Mouse (Mus musculus) right cerebral cortex, postnatal 4 days (tissue): ENCODE measurements at regions not wholly inside any gene's neighbourhood (a gene's known extent, or its start where the extent isn't known, plus 50 kb on each side); places are given as distances from the start of the nearest gene placed in this dataset.

ENCODE experiments used
- DNase-seq: peaks from one replicate; pipeline ENCODE4 v3.0.0-alpha.2; 2022

DNA sequence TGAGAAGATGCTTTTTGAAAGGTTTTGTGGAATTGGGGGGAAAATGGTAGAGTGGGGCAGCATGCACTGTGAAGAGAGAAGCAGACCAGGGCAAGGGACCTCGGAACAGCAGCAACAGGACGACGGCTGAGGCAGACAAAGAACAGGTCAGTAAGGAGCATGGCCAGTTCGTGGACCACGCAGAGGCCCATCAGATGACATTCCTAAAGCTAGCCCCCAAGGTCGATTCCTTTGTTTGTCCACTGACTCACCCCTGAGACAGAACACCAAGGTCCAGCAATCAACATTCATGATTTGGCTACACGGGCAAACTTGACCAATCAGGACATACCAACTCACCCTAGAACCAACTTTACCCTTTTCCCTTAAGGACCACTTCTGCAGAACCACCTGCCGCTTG lies 160.0 kb downstream of the Fam76b start:
- DNase-seq: no peak

DNA sequence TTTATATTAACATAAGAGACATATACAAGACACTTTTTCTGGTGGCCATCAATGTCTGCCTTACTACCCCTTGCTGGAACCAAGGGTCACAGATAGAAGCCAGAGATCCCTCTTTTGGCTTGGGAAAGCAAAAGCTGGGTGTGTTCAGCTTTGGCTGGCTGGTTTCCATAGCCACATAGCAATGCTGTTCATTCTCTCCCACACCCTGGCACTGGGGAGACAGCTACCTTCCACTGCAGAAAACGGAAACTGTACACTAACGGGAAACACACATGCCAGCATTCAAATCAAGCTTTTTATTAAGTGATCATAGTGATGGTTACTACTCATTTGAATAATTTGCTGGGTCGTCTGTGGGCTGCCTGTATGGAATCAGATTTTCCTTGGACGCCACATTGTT lies 161.4 kb downstream of the Fam76b start:
- no peak for DNase-seq

DNA sequence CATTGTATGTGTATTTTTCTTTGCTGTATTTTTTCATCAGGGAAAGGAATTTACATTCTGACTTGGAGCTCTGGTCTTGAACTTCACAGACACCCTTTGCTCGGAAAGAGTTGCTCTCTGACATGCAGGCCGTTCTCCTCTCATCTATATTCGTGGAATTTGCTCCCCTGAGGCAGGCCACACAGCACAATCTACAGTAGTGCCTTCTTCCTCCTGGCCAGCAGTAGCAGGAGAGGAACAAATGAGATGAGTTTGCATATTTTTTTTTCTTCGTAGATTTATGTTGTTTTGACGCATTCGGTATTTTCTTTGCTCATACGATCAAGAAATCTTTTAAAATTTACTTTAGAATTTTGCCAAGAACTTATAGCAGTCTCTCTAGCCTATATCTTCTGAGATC lies 163.4 kb downstream of the Fam76b start:
- no peak for DNase-seq

DNA sequence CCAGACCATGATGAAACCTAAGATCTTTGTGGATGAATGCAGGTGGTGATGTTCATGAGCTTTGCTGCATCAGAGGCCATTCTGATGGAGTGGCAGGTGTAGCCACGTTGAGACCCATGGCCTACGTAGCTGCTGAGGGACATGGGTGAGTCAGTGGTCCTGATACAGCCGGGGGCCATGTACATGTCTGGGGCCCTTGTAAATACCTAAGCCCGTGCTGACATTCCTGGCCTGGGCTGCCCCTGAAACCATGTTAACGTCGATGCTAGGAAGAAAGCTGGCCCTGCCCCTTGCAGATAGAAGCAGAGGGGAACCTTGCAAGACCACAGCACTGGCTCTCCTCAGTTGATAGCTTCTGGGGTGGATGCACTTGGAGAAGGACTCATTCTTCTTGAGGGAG lies 165.2 kb downstream of the Fam76b start:
- DNase-seq: no peak

DNA sequence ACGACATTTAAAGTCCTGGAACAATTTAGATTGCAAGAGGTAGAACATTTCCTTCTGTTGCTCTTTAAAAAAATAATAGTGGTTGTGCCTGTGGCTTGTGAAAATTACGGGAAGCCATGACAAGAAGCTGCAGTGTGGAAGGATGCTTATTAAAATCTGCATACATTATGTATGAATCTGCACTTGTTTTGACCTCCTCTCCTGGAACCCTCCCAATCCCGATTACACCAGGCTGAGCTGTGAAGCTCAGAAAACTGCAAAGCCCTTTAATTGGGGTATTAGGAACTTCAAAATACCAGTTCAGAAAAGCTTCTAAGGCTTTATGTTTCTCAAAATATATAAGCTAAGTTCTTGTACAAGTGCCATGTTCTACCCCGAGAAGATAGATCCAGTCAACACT lies 171.8 kb downstream of the Fam76b start:
- no peak for DNase-seq

DNA sequence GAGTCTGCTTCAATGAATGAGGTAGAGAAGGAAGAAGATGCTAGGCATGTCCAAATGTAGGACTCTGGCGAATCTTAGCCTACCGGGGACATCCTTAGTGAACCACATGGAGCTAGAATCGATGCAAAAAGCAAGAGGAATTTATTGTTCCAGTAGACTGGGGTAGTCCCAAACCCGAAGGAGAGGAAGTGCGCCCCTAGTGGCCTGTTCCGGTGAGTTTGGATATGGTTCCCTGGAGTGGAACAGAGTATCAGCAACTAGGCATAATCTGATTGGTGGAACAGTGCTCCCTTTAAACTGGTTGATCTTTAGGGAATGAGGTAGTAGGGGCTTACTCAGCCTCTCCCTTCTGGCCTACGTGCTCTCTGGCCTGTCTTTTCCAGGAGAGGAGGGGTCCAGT lies 174.0 kb downstream of the Fam76b start:
- peak; percentile 38 for DNase-seq

DNA sequence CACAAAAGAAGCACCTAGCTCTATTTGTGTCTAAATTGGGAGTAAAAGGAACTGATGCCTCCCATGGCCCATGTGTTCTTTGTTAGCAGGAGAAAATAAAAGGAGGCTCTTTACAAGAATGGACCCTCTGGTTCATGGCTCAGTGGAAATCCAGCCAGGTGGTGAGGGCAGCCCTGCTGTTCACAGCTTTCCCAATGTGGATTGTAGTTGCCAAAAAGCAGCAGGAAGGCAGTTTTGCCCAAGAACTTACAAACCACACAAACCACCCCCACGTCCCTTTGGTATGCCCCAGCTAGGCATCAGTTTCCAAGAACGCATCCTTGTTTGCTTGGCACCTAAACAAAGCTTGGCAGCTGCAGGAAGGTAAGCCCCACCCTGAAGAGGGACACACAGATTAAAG lies 174.7 kb downstream of the Fam76b start:
- no peak for DNase-seq

DNA sequence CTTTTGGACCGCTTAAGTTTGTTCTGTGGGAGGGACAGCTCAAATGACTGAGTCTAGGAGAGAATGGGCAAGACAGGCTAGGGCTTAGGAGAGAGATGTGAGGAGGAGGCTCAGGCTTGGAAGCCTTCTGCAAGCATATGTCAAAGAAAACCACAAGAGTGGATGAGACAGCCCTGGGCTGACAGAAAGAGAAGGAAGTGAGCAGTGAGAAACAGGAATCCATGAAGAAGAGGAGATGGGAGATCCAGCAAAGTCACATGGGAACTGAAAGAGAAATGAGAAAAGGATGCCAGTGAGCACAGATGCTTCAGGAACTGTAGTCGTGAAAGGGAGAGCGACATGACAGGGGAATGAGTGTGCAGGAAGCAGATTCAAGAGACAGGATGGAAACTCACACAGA lies 175.6 kb downstream of the Fam76b start:
- no peak for DNase-seq

DNA sequence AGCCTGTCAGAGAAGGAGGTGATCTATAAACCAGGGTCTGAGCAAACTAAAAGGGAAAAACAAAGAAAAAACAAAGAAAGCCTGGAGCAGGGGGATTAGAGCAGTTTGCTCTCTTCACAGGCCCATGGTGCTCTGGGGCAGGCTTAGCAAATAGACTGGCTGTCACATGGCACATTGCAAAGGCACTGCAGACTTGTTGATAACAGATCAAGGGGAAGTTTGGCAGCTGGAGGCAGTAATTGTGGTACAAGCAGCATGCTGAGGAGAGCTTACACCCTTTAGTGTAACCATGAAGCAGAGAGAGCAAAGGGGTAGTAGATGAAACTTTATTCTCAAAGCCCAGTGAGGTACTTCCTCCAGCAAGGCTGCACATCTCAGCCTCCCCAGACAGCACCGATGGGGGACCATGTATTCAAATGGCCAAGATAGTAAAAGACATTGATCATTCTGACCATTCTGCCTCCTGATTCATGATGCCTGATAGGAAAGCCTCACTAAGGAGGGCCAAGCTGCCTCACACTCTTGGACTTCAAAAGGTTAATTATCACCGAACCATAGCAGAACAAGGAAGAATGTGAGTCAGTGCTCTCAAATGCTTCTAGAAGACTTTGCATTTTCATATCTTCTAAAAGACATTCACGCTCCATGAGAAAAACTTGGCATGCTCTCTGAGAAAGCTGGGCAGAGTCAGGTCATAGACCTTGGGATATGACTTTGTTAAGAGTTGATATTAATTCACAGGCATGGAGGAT lies 178.9 kb downstream of the Fam76b start:
- no peak for DNase-seq

DNA sequence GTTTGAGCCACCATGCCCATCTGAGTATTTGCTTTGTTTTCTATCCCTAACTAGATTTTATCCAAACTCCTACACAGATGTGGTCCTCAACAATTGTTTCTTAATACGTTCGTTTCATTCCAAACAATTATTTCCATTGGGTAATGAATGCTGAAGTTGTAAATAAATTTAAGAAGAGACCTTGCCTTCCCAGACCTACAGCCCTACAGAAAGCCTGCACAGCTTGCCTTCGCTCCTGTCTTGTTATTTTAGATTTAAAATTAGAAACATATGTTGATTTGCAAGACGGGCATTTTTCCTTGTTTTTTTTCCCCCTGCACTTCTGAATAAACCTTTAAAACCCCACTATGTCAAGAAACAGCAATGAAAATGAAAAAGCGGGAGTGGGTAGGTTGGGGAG lies 181.9 kb downstream of the Fam76b start:
- DNase-seq: no peak

DNA sequence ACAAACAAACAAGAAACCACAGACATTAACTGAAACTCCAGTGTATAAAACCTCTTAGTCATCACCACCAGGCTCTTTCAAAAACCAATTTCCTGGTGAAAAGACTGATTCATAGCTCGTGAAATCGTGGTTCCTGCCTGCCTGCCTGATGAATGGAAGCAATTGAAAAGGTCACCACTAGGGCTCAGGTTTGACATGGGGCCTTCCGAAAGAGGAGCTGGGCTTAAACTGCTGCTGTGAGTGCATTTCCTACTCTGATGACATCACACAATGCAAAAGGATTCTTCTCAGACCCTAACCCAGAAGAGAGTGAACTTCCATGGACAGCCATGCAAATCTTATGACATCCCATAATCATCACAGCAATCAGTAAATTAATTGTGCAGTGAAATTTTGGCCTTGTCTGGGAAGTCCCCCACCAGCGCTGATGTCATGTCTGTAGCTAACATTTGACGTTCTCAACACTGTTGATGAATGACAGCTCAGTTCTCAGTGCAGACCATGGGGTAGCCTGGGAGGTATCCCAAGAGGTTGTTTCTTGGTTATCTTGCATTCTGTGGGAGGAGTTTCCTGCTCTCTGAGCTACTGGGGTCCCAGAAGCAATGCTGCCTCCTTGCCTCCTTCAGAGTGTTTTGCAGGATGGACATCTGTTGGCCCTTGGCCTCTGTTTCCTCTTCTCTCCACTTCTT lies 182.9 kb downstream of the Fam76b start:
- no peak for DNase-seq

DNA sequence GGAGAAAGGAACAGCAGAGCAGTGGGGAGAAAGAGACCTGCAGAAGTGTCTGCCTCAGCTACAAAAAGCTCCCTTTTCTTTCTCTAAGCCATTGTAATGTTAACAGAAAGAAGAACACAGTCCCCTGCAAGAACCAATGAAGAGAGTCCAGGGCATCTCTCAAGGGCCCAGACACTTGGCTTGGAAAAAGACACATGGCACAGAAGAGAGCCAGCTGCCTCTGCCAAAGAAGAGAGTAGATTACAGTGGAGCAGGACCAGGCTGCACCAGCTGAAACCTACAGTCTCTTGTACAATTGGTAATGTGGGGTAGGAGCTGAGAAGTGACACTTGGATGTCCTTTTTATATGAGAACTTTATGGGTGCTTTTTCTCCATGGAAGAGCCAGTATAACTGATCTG lies 196.7 kb downstream of the Fam76b start:
- no peak for DNase-seq

DNA sequence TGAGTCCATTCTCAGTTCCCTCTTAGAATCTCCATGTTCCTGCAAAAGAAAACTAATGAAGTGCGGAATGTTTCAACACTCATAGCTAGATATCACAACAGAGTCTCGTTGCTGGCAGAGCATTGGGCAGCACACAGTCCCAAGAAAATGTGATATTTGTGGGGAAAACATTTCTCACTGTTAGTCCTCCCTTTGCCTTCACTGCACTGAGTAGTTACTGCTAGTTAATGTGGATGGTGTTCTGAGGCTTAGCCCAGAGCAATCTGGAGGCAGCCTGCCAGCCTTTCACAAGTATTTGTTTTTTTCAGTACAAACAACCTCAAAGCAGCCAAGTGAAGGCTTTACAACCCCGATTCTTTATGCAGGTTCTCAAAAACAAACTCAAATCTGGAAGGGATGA lies 197.2 kb downstream of the Fam76b start:
- peak; percentile 35 for DNase-seq

DNA sequence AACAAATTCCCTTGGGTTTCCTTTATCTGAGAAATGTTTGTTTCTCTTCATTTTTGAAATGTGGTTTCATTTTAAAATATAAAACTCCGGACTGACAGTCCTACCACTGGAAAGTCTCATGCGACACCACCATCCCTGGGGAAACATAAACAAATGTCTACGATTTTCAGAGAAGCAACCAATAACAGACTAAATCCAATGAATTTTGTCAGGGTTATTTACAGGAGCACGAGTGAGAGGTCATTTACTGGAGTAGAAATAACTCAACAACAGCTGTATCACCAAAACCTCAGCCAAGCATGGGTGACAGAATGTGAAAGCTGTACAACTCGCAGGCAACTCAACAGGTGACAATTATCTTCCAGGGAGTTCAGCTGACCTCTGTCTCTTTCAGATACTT lies 200.5 kb downstream of the Fam76b start:
- no peak for DNase-seq

DNA sequence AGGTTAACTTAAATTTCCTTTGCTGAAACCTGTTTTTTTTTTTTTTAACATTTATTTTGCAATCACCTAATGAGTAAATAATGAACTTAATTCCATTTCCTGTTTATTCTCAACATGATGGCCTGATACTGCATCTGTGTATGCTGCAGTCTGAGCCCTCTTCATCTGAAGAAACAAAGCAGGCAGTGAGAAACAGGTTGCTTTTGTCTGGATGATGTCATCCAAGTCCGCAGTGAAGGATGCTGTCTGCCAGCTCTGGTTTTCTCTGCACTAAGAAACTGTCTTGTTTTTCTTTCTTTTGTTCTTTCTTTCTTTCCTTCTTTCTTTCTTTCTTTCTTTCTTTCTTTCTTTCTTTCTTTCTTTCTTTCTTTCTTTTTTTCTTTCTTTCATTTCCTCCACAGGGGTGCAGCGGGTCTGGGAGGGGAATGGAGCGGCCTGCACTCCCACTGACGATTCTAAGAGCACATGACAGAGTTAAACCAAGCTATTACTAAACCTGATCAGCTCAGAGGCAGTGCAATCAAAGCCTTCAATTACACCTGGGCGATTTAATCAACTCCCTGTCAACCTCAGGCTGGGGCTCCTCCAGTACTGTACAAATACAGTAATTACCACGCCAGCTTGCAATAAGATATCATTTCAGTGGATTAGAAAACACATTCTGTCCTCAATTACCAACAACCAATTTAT lies 204.0 kb downstream of the Fam76b start:
- no peak for DNase-seq

DNA sequence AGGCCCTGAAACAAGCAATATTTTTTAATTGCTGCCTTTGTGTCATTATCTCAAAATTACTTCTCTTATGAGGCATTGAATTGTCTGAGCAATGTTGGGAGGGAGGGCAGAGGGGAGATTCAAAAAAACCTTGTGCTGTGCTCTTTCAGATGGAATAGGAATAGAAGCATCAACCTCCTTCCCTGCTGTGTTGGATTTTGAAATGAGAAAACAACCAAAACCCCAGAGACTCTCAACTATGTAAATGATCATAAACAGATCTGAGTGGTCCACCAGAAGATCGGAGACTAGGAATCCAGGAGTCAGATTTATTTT lies 204.5 kb downstream of the Fam76b start:
- no peak for DNase-seq

DNA sequence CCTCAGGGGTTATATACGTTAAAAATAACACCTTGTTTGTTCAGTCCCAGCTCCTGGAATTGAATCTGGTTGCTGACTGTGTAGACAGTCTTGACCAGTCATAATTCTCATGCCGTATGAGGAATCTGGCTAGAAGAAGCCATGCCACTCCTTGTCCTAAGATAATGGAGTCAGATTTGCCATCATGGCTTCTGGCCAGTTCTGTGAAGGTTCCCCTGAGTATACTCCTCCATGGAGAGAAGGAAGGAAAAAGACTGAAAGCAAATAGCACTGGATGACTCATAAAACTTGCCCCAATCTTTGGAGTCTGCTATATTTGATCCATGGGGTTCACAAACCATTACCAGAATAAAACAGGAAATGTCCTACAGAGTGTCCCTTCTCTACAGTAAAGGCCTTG lies 208.0 kb downstream of the Fam76b start:
- DNase-seq: no peak

DNA sequence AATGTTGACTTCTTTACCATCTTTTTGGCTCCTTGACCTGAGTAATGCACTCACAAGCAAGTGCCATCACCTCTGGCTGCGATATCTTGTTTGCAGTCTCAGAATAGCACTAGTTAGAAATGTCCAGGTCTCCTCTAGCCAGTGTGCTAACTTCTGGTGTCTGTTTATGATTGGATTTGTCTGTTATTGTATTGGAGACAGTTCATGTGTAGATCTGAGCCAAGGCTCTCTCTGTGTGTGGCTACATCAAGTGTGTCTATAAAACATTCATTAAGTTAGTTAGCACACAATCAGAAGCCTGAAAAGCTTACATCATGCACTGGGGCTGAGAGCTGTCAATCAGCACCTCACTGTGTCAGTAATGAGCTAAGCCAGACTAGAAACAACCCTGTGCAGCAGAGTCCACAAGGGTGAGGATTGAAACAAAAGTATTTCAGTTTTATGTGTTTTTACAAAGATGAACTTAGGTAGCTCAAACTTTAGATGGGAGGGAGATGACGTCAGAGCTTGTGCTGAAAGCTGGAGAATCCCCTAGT lies 214.5 kb downstream of the Fam76b start:
- no peak for DNase-seq

DNA sequence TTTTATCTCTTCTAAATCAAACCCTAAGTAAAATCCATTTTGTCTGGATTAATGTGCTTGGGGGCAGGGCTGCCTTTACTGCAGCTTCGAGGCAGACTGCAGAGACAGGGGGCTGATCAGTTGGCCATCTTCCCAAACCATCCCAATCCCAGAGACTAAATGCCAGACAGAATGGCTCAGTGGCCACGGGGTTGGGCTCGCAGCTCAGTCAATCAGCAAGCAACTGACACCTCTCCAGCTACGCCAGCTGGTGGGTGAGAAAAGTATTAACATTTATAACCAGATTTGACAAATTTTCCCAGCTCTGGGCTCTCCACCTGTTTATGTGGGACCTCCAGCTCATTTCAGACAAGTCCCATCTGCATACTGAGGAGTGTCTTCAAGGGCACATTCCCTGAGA lies 220.7 kb downstream of the Fam76b start:
- DNase-seq: no peak

DNA sequence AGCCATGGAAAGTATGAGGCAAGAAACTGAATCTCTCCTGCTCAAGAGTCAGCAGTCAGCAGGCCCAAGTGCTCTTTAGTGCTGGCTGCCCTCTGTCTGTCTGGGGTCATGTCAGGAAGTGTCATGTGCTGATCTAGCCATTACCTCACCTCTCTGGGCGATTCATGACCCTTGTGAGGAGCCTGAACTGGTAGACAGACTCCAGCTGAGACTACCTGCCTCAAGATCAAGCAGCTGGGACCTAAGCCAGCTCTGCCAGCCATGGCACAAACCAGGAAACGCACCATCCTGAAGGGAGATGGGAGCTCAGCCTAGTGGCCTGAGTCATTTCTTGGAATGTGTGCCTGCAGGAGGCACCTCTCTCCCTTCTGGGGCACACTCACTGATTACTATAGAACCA lies 221.2 kb upstream of the Sesn3 start:
- no peak for DNase-seq

DNA sequence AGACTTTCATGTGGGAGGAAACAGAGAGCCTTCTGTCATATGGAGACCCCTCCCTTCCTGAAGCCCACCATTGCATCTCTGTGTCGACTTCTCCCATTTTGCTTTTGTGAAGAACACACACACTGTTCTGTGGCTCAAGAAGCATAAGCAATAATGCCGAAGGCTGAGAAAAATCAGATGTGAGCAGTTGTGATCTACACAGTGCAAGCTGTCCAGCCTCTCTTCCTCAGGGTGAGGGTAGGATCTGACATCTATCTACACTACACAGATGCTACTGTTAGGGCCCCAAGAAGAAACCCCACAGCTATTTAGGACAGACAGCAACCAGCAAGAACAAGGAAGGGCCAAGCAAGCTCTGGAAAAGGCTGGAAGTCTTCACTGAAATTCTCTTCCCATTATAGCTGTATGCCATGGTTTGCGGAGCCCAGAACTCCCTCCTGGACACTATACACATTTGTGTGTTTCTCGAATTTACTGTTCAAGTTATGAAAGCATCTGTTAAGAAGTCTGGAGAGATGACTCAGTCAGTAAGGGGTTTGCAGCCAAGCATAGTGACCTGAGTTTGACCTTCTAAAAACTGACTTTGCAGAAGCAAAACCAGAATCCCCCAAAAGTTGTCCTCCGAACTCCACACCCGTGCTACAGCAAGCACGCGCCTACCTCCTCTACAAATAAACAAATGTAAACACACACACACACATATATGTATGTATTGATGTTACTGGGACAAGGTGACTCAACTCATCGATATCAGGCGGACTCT lies 218.3 kb upstream of the Sesn3 start:
- DNase-seq: no peak

DNA sequence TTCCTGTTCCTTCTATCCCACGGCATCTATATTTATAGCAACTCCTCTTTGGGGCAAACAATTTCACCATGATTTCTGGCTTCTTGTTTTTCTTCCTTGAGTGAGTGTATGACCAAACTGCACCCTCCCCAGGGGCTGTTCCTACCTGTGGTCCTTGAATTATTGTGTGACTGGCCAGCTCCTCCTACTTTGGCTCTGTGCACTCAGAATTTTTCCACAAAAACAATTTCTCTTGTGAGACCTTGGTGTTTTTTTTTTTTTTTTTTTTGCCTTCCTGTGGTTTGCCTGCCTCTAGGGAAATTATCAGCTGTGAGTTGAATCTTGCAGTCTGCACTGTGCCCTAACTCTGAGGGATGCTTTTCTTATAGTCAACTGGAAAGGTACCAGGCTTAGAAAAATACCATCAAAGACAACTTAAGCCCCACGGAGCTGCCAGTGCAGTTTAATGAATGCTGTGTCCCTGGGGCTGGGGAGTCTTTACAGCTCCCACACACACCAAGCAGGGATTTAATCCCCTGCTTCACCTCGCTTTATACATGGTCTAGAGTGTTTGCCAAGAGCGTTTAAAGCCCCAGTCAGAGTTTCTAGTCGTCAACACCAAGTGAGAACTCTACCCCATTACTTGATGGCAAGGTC lies 216.2 kb upstream of the Sesn3 start:
- no peak for DNase-seq

DNA sequence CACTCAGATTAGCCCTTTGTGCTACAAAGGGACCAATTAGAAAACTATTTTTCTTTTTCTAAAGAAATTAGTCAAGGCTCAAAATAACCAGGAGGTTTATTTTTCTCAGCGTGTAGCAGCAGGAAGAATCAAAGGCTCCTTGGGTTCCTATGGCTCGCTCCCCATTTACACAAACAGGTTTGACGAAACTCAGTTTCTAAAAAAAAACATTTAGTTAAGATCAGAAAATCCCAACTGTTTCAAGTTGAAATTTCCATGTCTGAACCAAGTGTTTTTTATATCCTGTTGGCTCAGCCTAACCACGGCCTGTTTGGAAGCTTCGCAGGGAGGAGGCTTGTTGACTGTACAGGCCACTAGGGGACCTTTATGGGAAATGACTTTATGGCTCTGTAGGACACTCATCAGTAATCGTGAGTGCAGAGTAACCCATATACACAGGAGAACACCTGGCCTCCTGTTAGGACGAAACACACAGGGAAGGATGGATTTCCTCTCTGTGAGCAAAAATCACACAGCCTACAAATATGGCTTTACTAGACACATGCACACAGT lies 215.6 kb upstream of the Sesn3 start:
- DNase-seq: no peak
